Mouse (Mus musculus) left cerebral cortex, postnatal 4 days (tissue): ENCODE measurements around the gene Tas2r137. TPM values are rescaled to one million over a fixed set of nuclear protein-coding genes. Genes with fewer than 3 reads are reported as not detected.

ENCODE experiments used
- DNase-seq: peaks from one replicate; pipeline ENCODE4 v3.0.0-alpha.2; 2022
- intact Hi-C: fragments of 180-260 bp; cut with DNase I; formaldehyde crosslinking; loops from one replicate; pipeline ENCODE4 v1.15.1; 2025
- total RNA-seq, 2 experiments: library from RNA; stranded (reverse); gene quantifications; 2 replicates each; pipeline ENCODE4 v1.2.3; 2021

Tas2r137 gene
- under 1 TPM; 0.34 to 0.36 TPM for total RNA-seq

- DNase-seq = no peak
- intact Hi-C loops = no loop called here
Observed at GRCm38 (mm10) chr6:40490933-40491332, at the start of gene Tas2r137. Tas2r137 (plus strand) TSS chr6:40491233.

GRCm38 (mm10) chr6:40441276-40441675, 49.8 kb upstream of the Tas2r137 start:
- no peak for DNase-seq
- intact Hi-C loops = no loop called here

GRCm38 (mm10) chr6:40441755-40442154, 49.3 kb upstream of the Tas2r137 start:
- intact Hi-C loops = no loop called here
- DNase-seq = no peak

GRCm38 (mm10) chr6:40443281-40443928, 47.6 kb upstream of the Tas2r137 start:
- no peak for DNase-seq
- intact Hi-C loops = no loop called here

GRCm38 (mm10) chr6:40448626-40449025, 42.4 kb upstream of the Tas2r137 start:
- DNase-seq = no peak
- intact Hi-C loops = no loop called here

GRCm38 (mm10) chr6:40454436-40455041, 36.5 kb upstream of the Tas2r137 start:
- intact Hi-C loops = no loop called here
- DNase-seq = no peak

GRCm38 (mm10) chr6:40465710-40466109, 25.3 kb upstream of the Tas2r137 start:
- intact Hi-C loops = no loop called here

GRCm38 (mm10) chr6:40470916-40471719, 19.9 kb upstream of the Tas2r137 start, which contains the start of gene Ssbp1:
Ssbp1 (plus strand) TSS chr6:40471352.
- DNase-seq = peak; percentile 92
- intact Hi-C loops = no loop called here

More at GRCm38 (mm10) chr6:40465710-40466109, 25.3 kb upstream of the Tas2r137 start:
- DNase-seq = no peak

GRCm38 (mm10) chr6:40471720-40472010, 19.4 kb upstream of the Tas2r137 start:
- no peak for DNase-seq
- intact Hi-C loops = no loop called here

GRCm38 (mm10) chr6:40476132-40476531, 14.9 kb upstream of the Tas2r137 start:
- no peak for DNase-seq
- intact Hi-C loops = loop anchor here (5.0 kb wide), 1 partner anchor 211 kb away; no protein-coding TSS in a partner anchor

- intact Hi-C loops = loop anchor here (5.0 kb wide), 1 partner anchor 208 kb away; no protein-coding TSS in a partner anchor
- no peak for DNase-seq
Observed at GRCm38 (mm10) chr6:40479705-40480104, 11.3 kb upstream of the Tas2r137 start.

GRCm38 (mm10) chr6:40482318-40482717, 8.7 kb upstream of the Tas2r137 start:
- DNase-seq = no peak
- intact Hi-C loops = no loop called here

GRCm38 (mm10) chr6:40493229-40493628, 2.2 kb downstream of the Tas2r137 start, which contains the start of gene Tas2r108:
Tas2r108 (plus strand) TSS chr6:40493529.
- intact Hi-C loops = no loop called here
- DNase-seq = no peak

- DNase-seq = no peak
- intact Hi-C loops = no loop called here
Observed at GRCm38 (mm10) chr6:40519408-40519807, 28.4 kb downstream of the Tas2r137 start, which contains the start of gene Prss37. Prss37 (minus strand) TSS chr6:40519508.

Other genes starting within 250 kb of the Tas2r137 start
- 10 to 100 TPM; 65.5 to 72.8 TPM for gene Agk, start 166.1 kb upstream of the Tas2r137 start, total RNA-seq
- 10 to 100 TPM; 26.5 to 27.7 TPM for gene E330009J07Rik, start 55.1 kb upstream of the Tas2r137 start, total RNA-seq
- gene Wee2, start 52.1 kb upstream of the Tas2r137 start, total RNA-seq = not detected
- 10 to 100 TPM; 38.1 to 38.2 TPM for gene Ssbp1, start 19.9 kb upstream of the Tas2r137 start, total RNA-seq
- not detected for gene Tas2r108, start 2.3 kb downstream of the Tas2r137 start, total RNA-seq
- not detected for gene Prss37, start 28.3 kb downstream of the Tas2r137 start, total RNA-seq
- gene Olfr461, start 63.8 kb downstream of the Tas2r137 start, total RNA-seq = not detected
- not detected for gene Olfr460, start 78.3 kb downstream of the Tas2r137 start, total RNA-seq
- gene Clec5a, start 94.6 kb downstream of the Tas2r137 start, total RNA-seq = under 1 TPM; 0.44 to 0.50 TPM
- not detected for gene Tas2r138, start 122.1 kb downstream of the Tas2r137 start, total RNA-seq
- under 1 TPM; 0.18 to 0.28 TPM for gene Mgam, start 137.6 kb downstream of the Tas2r137 start, total RNA-seq